Mouse (Mus musculus) 3134 (cell line): Measurements from ENCODE around the gene Bcl2l1.

ENCODE experiments used
- DNase-seq: peaks from one replicate; pipeline ENCODE4 v3.0.0-alpha.2; 2011; ENCODE audit warnings: low spot score; ENCODE audit not compliant: insufficient read length; ENCODE audit errors: extremely low read depth

Bcl2l1 gene

GRCm38 (mm10) chr2:152804408-152805110, 27.0 kb downstream of the Bcl2l1 start:
- DNase-seq = peak; percentile 35

GRCm38 (mm10) chr2:152803081-152803480, 28.4 kb downstream of the Bcl2l1 start:
- no peak for DNase-seq

GRCm38 (mm10) chr2:152802303-152802702, 29.2 kb downstream of the Bcl2l1 start:
- DNase-seq = no peak

GRCm38 (mm10) chr2:152800762-152801113, 30.8 kb downstream of the Bcl2l1 start:
- DNase-seq = no peak

- DNase-seq = no peak
Observed at GRCm38 (mm10) chr2:152799954-152800761, 31.4 kb downstream of the Bcl2l1 start.

- DNase-seq = no peak
Observed at GRCm38 (mm10) chr2:152797589-152797988, 33.9 kb downstream of the Bcl2l1 start.

GRCm38 (mm10) chr2:152794281-152794827, 37.2 kb downstream of the Bcl2l1 start:
- no peak for DNase-seq

- no peak for DNase-seq
Observed at GRCm38 (mm10) chr2:152793381-152793780, 38.1 kb downstream of the Bcl2l1 start.

GRCm38 (mm10) chr2:152792461-152792860, 39.1 kb downstream of the Bcl2l1 start:
- peak; percentile 76 for DNase-seq

GRCm38 (mm10) chr2:152789591-152789999, 41.9 kb downstream of the Bcl2l1 start:
- no peak for DNase-seq

- DNase-seq = no peak
Observed at GRCm38 (mm10) chr2:152788892-152789421, 42.6 kb downstream of the Bcl2l1 start.

- DNase-seq = no peak
Observed at GRCm38 (mm10) chr2:152787543-152787942, 44.0 kb downstream of the Bcl2l1 start.

- DNase-seq = no peak
Observed at GRCm38 (mm10) chr2:152787136-152787535, 44.4 kb downstream of the Bcl2l1 start.

GRCm38 (mm10) chr2:152785446-152786350, 45.8 kb downstream of the Bcl2l1 start:
- DNase-seq = peak; percentile 71

GRCm38 (mm10) chr2:152784640-152785039, 46.9 kb downstream of the Bcl2l1 start:
- no peak for DNase-seq

GRCm38 (mm10) chr2:152783241-152783640, 48.3 kb downstream of the Bcl2l1 start:
- DNase-seq = no peak

GRCm38 (mm10) chr2:152782656-152783055, 48.9 kb downstream of the Bcl2l1 start:
- DNase-seq = peak; percentile 61

GRCm38 (mm10) chr2:152781031-152781711, 50.4 kb downstream of the Bcl2l1 start:
- peak; percentile 71 for DNase-seq

- peak; percentile 72 for DNase-seq
Observed at GRCm38 (mm10) chr2:152780466-152780865, 51.1 kb downstream of the Bcl2l1 start.

- DNase-seq = no peak
Observed at GRCm38 (mm10) chr2:152777081-152777480, 54.4 kb downstream of the Bcl2l1 start.
